Mouse (Mus musculus): ENCODE data around the gene Gprc5d.

- TF ChIP-seq EP300 (IDR thresholded peaks at IDR 0.05; ENCODE audit: insufficient read depth, low read depth, low read length) (no peak), CTCF (IDR thresholded peaks at IDR 0.05) (no peak)
Observed at GRCm38 (mm10) chr6:135090661-135091060, 27.4 kb downstream of the Gprc5d start.

Measured in heart, adult 2 months (tissue).